Mouse (Mus musculus): ENCODE results near the gene Scml4. TPM values are rescaled to one million over a fixed set of nuclear protein-coding genes. Genes with fewer than 3 reads are reported as not detected.

Scml4 gene
- polyA plus RNA-seq, 1 experiment from 2014 or later: 9.6 TPM

DNA sequence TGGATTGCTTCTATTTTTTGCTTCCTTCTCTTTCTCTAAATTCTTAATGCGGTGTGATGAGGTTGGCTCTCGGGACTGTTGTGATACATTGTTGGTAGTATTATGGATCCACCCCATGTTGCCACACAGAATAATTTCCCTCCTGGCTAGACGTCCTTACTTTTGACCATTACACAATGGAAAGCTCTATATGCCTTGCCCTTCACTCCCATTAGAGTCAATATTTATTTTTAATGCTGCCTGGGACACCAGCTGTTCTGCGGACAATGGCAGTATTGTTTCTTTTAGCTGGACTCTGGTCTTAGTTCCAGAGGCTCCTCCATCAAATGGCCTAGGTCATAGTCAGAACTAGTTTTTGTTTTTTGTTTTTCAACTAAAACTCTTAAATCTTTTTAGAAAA lies 32.1 kb downstream of the Scml4 start:
- H3K9ac ChIP-seq (replicated peaks): no peak overlapping the region
- no peak overlapping the region for H3K27ac ChIP-seq (replicated peaks)
- H3K4me1 ChIP-seq: no peaks in the 10 kb centered on the region
- no peak overlapping the region for H3K4me3 ChIP-seq
- no peaks in the 10 kb centered on the region for H3K27me3 ChIP-seq
- no peak overlapping the region for H3K4me2 ChIP-seq (replicated peaks)
- H3K36me3 ChIP-seq: no peaks in the 10 kb centered on the region
- 58% methylated on average over 4 of the region's 4 CpGs for WGBS
- H3K9me3 ChIP-seq: no peaks in the 10 kb centered on the region
- no peak for ATAC-seq (replicated peaks)

DNA sequence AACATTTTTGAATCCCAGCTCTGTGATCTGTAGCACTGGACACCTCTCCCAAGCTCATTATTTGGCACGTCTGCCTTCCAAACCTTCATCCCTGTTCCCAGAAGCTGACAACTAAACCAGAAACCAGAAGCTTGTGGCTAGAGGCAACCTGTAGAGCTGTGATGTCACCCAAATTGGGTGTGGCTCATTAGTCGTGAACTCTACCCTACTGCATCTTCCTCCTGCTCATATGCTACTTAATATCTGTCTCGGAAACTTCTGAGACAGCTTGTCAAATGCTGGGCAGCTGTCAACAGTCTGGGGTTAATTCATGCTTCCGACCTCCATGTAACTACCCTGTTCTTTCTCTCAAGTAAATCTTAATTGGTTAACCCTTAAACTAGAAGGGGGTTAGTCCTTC lies 32.8 kb downstream of the Scml4 start:
- H3K9me3 ChIP-seq: no peaks in the 10 kb centered on the region
- no peak overlapping the region for H3K9ac ChIP-seq (replicated peaks)
- no peaks in the 10 kb centered on the region for H3K36me3 ChIP-seq
- no peak for ATAC-seq (replicated peaks)
- 81% methylated on average over 4 of the region's 4 CpGs for WGBS
- no peak overlapping the region for H3K4me3 ChIP-seq
- no peak overlapping the region for H3K27ac ChIP-seq (replicated peaks)
- no peaks in the 10 kb centered on the region for H3K27me3 ChIP-seq
- H3K4me1 ChIP-seq: no peaks in the 10 kb centered on the region
- H3K4me2 ChIP-seq (replicated peaks): no peak overlapping the region

DNA sequence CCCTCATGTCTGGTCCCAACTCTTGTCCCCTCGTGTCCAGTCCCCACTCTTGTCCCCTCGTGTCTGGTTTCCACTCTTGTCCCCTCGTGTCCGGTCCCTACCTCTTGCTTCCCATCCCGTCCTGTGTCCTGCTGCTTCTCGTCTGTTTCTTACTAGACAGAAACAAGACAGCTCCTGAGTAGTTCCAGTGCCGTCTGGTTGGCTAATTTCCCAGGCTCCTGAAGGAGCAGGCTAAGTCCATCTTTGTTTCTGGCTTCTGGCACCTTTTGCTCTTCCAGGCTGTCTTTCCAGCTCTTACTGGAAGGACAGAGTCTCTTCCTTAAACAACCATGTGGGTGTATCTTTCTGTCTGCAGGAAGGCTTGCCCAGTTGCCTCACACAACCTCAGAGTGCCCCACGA lies 33.7 kb downstream of the Scml4 start:
- H3K4me3 ChIP-seq: no peak overlapping the region
- no peak for ATAC-seq (replicated peaks)
- H3K9ac ChIP-seq (replicated peaks): no peak overlapping the region
- H3K27me3 ChIP-seq: no peaks in the 10 kb centered on the region
- no peaks in the 10 kb centered on the region for H3K36me3 ChIP-seq
- H3K27ac ChIP-seq (replicated peaks): no peak overlapping the region
- 78% methylated on average over 8 of the region's 8 CpGs for WGBS
- no peaks in the 10 kb centered on the region for H3K4me1 ChIP-seq
- no peaks in the 10 kb centered on the region for H3K9me3 ChIP-seq
- no peak overlapping the region for H3K4me2 ChIP-seq (replicated peaks)

DNA sequence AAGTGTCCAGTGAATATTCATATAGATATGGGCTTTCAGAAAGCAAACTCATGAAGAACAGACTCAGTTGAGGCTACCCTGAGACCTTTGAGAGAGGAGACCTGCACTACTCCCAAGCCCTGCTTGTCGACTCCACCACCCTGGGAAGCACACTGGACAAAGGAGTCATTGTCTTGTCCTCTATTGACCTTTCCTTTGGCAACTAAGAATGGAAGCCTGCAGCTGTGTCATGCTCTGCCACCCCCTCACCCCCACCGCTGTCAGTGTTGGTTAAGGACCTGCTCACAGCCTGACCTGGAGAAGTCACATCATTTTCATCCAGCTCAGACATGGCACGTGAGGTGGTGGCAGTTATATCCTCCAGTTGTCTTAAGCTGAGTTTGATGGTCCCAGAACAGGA lies 34.1 kb downstream of the Scml4 start:
- Histone ChIP-seq H3K4me1 (no peaks in the 10 kb centered on the region), H3K36me3 (no peaks in the 10 kb centered on the region), H3K4me3 (no peak overlapping the region), H3K27me3 (no peaks in the 10 kb centered on the region), H3K9me3 (no peaks in the 10 kb centered on the region), H3K9ac (replicated peaks) (no peak overlapping the region), H3K4me2 (replicated peaks) (no peak overlapping the region), H3K27ac (replicated peaks) (no peak overlapping the region)
- no peak for ATAC-seq (replicated peaks)
- WGBS: 50% methylated on average over 3 of the region's 3 CpGs

DNA sequence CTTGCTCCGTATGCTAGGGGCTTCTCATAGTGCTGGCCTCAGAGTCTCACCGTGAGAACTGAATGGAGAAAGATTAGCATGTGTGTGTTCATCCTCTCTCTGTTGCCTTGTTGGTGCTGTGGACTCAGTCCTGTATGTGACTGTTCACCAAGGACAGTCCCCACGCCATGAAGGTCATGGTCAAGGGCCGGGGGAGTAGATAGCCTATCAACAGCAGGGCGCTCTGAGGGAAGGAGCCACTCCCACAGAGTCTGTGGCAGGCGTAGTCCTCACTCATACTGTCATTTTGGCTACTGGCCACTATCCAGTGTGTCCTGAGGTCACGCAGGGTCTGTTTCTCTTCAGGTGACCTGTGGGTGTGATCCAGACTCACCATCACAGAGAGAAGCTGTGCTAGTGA lies 34.5 kb downstream of the Scml4 start:
- no peaks in the 10 kb centered on the region for H3K27me3 ChIP-seq
- no peak overlapping the region for H3K4me2 ChIP-seq (replicated peaks)
- H3K9ac ChIP-seq (replicated peaks): no peak overlapping the region
- no peaks in the 10 kb centered on the region for H3K9me3 ChIP-seq
- no peaks in the 10 kb centered on the region for H3K4me1 ChIP-seq
- no peak overlapping the region for H3K4me3 ChIP-seq
- WGBS: 93% methylated on average over 7 of the region's 7 CpGs
- ATAC-seq (replicated peaks): no peak
- no peak overlapping the region for H3K27ac ChIP-seq (replicated peaks)
- no peaks in the 10 kb centered on the region for H3K36me3 ChIP-seq

DNA sequence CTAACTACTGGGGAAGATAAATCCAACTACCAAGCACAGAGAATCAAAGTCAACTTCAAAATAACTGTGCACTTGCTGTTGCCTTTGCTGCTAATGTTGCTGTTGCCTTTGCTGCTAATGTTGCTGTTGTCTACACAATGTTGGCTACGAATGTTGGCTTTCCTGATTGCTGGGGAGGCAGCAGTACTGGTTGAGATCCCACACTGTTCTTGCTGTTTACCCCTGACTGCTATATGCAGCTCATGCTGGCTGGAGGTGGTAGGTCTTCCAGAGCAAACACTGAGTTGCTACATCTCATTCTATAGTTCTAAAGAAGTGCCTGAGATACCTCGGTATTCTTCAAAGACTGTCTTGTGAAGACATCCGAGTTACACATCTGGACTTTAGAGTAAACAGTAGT lies 36.5 kb downstream of the Scml4 start:
- WGBS: 82% methylated on average over 3 of the region's 3 CpGs
- H3K4me3 ChIP-seq: no peak overlapping the region
- H3K4me1 ChIP-seq: no peaks in the 10 kb centered on the region
- H3K9me3 ChIP-seq: no peaks in the 10 kb centered on the region
- no peak overlapping the region for H3K27ac ChIP-seq (replicated peaks)
- H3K27me3 ChIP-seq: no peaks in the 10 kb centered on the region
- ATAC-seq (replicated peaks): no peak
- H3K4me2 ChIP-seq (replicated peaks): no peak overlapping the region
- H3K36me3 ChIP-seq: no peaks in the 10 kb centered on the region
- H3K9ac ChIP-seq (replicated peaks): no peak overlapping the region

DNA sequence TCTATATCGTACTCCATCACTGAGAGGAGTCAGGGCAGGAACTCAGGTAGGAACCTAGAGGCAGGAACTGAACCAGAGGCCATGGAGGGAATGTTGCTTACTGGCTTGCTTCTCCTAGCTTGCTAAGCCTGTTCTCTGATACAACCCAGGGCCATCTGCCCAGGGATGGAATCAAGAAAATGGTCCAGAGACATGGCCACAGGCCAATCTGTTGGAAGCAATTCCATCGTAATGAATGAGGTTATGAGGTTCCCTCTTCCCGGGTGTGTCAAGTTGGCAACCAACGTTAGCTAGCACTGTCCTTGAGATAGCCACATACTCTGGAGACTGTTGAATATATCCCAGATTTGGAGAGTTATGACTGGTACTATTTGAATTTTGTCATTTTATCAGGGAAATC lies 37.0 kb downstream of the Scml4 start:
- Histone ChIP-seq H3K4me1 (no peaks in the 10 kb centered on the region), H3K27ac (replicated peaks) (no peak overlapping the region), H3K4me3 (no peak overlapping the region), H3K9me3 (no peaks in the 10 kb centered on the region), H3K4me2 (replicated peaks) (no peak overlapping the region), H3K9ac (replicated peaks) (no peak overlapping the region), H3K36me3 (no peaks in the 10 kb centered on the region), H3K27me3 (no peaks in the 10 kb centered on the region)
- ATAC-seq (replicated peaks): no peak
- 90% methylated on average over 4 of the region's 4 CpGs for WGBS

DNA sequence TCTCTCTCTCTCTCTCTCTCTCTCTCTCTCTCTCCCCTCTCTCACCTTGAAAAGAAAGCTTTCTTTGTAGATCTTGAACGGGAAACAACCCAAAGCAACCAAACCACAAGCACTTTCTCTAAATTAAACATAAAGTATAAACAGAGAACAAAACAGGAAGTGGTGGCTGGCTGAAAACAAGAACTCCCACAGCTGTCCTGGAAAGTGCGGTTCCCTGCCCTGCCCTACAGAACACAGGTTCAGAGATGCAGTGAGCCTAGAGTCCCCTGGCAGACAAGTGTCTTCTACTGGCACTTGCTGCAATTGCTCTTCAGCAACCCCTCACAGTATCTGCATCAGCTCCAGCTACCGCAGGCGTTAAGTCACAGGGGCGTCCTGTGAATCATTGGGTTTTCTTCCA lies 37.5 kb downstream of the Scml4 start:
- no peak overlapping the region for H3K4me2 ChIP-seq (replicated peaks)
- H3K27ac ChIP-seq (replicated peaks): no peak overlapping the region
- no peak for ATAC-seq (replicated peaks)
- no peak overlapping the region for H3K4me3 ChIP-seq
- no peaks in the 10 kb centered on the region for H3K4me1 ChIP-seq
- 80% methylated on average over 5 of the region's 5 CpGs for WGBS
- no peaks in the 10 kb centered on the region for H3K27me3 ChIP-seq
- no peaks in the 10 kb centered on the region for H3K9me3 ChIP-seq
- no peak overlapping the region for H3K9ac ChIP-seq (replicated peaks)
- no peaks in the 10 kb centered on the region for H3K36me3 ChIP-seq

DNA sequence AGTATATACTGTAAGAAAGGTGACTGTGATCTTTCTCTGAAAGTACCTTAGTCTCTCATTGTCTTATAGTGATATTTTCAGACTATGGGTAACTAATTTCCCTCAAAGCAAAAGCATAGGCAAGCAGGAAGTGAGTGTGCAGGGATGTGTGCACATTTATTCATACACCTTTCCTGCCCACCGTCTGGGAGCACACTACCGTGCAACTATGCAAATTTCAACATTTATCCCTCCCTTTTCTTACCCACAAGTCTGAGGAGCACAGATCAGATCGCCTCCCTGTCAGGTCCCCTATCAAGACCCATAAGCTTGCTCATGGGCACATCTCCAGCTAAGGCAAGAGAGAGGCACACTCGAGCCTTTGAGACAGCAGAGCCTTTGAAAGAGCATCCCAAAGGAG lies 41.2 kb downstream of the Scml4 start:
- Histone ChIP-seq H3K4me1 (no peaks in the 10 kb centered on the region), H3K9ac (replicated peaks) (no peak overlapping the region), H3K9me3 (no peaks in the 10 kb centered on the region), H3K27me3 (no peaks in the 10 kb centered on the region), H3K27ac (replicated peaks) (no peak overlapping the region), H3K36me3 (no peaks in the 10 kb centered on the region), H3K4me3 (no peak overlapping the region), H3K4me2 (replicated peaks) (no peak overlapping the region)
- ATAC-seq (replicated peaks): no peak
- WGBS: 67% methylated on average over 4 of the region's 4 CpGs

DNA sequence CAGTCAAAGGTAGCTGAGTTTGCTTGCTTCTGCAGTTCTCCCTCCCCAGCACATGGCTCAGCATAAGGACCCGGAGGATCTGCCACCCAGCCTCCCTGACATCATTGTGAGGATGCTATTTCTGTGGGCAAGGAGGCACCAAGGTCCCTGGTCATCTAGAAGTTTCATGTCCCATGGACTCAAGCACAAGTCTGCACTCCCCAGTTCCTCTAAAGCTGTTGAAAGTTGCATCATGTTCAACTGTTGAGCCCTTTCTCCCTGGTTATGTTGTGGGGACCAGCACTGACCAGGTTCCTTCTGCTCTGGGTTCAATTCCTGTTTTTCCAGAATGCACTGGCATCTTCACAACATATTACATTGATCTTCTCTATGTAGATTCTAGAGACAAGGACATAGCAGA lies 42.9 kb downstream of the Scml4 start:
- Histone ChIP-seq H3K27ac (replicated peaks) (no peak overlapping the region), H3K36me3 (no peaks in the 10 kb centered on the region), H3K4me2 (replicated peaks) (no peak overlapping the region), H3K9ac (replicated peaks) (no peak overlapping the region), H3K9me3 (no peaks in the 10 kb centered on the region), H3K4me1 (no peaks in the 10 kb centered on the region), H3K27me3 (no peaks in the 10 kb centered on the region), H3K4me3 (no peak overlapping the region)
- 94% methylated on average over 1 of the region's 1 CpGs for WGBS
- ATAC-seq (replicated peaks): no peak

DNA sequence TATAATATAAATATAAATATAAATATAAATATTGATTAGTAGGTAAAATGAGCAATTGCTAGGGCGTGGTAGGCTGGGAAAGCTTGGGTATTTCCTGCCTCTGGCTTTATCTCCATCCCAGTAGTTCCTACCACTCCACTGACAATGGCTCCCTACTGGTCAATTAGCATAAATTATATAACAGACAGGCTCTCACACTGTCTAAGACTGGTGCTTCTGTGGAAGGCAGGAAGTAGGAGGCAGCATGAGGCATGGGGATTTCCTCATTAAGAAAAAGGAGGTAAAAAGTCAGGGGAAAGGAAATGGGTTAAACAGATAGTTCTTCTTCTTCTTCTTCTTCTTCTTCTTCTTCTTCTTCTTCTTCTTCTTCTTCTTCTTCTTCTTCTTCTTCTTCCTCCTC lies 48.4 kb downstream of the Scml4 start:
- ATAC-seq (replicated peaks): no peak
- Histone ChIP-seq H3K27me3 (no peaks in the 10 kb centered on the region), H3K9me3 (no peaks in the 10 kb centered on the region), H3K4me3 (no peak overlapping the region), H3K4me1 (peaks cover 7% of the 10 kb centered on the region), H3K4me2 (replicated peaks) (no peak overlapping the region), H3K36me3 (no peaks in the 10 kb centered on the region), H3K9ac (replicated peaks) (no peak overlapping the region), H3K27ac (replicated peaks) (no peak overlapping the region)
- WGBS: 63% methylated on average over 1 of the region's 1 CpGs

DNA sequence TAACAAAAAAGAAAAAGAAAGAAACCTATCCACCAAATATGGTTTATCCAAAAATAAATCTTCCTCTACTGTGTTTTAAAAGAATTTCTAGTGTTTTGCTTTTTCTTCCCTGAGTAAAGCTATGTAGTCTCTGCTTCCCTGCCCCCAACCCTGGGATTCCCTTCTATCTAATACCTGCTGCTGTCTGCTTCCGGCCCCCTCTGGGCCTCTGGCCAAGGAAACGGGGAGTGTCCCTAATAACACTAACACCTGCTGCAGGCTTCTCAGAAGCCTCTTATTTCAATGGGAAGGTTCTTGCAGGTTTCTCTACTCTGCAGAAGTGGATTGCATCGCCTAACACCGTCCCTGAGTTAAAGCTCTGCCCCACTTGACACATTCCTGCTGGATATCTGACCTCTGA lies 50.4 kb downstream of the Scml4 start:
- Histone ChIP-seq H3K4me2 (replicated peaks) (no peak overlapping the region), H3K36me3 (no peaks in the 10 kb centered on the region), H3K4me3 (no peak overlapping the region), H3K27ac (replicated peaks) (no peak overlapping the region), H3K27me3 (no peaks in the 10 kb centered on the region), H3K4me1 (peaks cover 7% of the 10 kb centered on the region), H3K9me3 (no peaks in the 10 kb centered on the region), H3K9ac (replicated peaks) (no peak overlapping the region)
- no peak for ATAC-seq (replicated peaks)
- 50% methylated on average over 4 of the region's 4 CpGs for WGBS

DNA sequence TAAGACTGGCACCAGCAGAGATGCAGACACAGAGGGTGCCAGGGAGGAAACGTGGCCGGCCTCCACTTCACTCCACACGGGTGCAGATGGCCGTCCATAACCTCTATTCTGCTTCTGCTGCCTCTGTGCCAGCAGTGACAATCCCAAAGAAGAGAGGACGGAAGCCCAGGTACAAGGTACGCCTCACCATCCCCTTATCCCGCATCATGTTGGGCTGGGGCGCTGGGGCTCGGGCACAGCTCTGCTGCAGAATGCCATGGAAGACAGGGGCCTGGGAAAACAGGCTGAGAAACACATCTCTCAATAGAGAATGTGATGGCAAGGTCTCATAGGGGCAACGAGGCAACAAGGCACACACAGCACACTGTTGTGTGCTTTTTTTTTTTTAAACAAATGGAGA lies 51.9 kb downstream of the Scml4 start:
- Histone ChIP-seq H3K27ac (replicated peaks) (peak overlapping the region; percentile 6; the same call in 1 of the 2 replicates), H3K4me2 (replicated peaks) (no peak overlapping the region), H3K9me3 (no peaks in the 10 kb centered on the region), H3K36me3 (no peaks in the 10 kb centered on the region), H3K27me3 (no peaks in the 10 kb centered on the region), H3K4me1 (peaks cover 7% of the 10 kb centered on the region), H3K9ac (replicated peaks) (no peak overlapping the region), H3K4me3 (no peak overlapping the region)
- no peak for ATAC-seq (replicated peaks)
- WGBS: 78% methylated on average over 10 of the region's 10 CpGs

All from forebrain, embryonic 15.5 days (tissue).